Mouse (Mus musculus) left cerebral cortex, adult 9 months (tissue): ENCODE results near the gene Cnn2.
"Not testable (repeated sequence)": the region's sequence is repeated elsewhere in the genome, so short reads cannot be mapped to it uniquely, and the experiment has no call there.

Experiments
- DNase-seq, 2 experiments: peaks; one replicate each; pipeline ENCODE4 v3.0.0; 2022; ENCODE audit warnings: low spot score in 2 of 2

Gene Cnn2

GRCm38 (mm10) chr10:79988506-79989271 is at the start of gene Cnn2:
Gene Cnn2, plus strand, starts transcription at chr10:79988584.
- DNase-seq, result no peak

- no peak for DNase-seq
Measured at GRCm38 (mm10) chr10:79940749-79941148, 47.6 kb upstream of the Cnn2 start.

- DNase-seq, result no peak
Measured at GRCm38 (mm10) chr10:79942988-79943387, 45.4 kb upstream of the Cnn2 start.

GRCm38 (mm10) chr10:79943471-79943901 is 44.9 kb upstream of the Cnn2 start:
- DNase-seq, result no peak

- no peak for DNase-seq
Measured at GRCm38 (mm10) chr10:79945507-79946234, 42.7 kb upstream of the Cnn2 start.

DNA sequence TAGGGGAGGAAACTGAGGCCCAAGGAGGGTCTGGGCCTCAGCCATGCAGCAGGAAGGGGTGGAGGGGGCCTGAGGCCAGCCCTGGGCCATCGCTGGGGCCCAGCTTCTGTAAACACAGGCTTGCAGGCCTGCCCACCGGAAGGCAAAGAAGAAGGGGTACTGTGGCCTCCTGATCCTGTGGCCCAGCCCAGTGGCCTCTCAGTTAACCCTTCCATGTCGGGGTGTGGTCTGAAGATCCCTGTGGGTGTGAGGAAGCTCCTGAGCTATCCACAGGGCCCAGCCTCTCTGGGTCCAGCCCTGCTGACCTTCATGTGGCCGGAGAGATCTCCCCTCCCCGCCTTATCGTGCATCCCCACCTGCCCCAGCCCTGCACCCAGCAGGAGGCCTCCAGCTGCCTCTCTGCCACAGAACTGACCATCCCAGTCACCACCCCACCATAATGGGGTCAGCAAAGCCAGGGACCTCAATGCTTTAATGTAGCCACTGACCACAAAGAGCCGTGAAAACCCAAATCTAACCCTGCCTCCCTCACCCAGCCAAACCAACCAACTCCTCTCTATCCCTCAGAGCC is 41.5 kb upstream of the Cnn2 start:
- no peak for DNase-seq

- DNase-seq, result no peak
Measured at GRCm38 (mm10) chr10:79947502-79947901, 40.9 kb upstream of the Cnn2 start.

DNA sequence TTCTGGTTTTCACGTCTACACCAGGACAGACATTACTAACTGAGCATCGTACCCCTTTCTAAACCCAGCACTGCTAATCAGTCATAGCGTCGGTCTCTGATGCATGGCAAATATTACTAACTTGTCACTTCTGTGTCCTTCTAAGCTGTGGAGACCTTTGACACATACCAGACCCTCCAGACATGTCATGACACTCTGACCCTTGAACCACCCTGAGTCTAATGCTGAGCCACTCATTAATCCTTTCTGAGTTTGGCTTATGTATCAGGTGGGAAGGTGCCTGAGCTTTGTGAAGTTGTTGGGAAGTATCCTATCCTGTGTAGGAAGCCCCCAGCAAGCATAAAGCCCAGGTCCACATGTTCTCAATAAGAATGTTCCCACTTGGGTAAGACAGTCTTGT is 38.5 kb upstream of the Cnn2 start:
- DNase-seq, result no peak

GRCm38 (mm10) chr10:79950661-79951060 is 37.7 kb upstream of the Cnn2 start:
- no peak for DNase-seq

- DNase-seq, result peak in 1 of 2 experiments; percentile 38
Measured at GRCm38 (mm10) chr10:79953946-79954345, 34.4 kb upstream of the Cnn2 start.

DNA sequence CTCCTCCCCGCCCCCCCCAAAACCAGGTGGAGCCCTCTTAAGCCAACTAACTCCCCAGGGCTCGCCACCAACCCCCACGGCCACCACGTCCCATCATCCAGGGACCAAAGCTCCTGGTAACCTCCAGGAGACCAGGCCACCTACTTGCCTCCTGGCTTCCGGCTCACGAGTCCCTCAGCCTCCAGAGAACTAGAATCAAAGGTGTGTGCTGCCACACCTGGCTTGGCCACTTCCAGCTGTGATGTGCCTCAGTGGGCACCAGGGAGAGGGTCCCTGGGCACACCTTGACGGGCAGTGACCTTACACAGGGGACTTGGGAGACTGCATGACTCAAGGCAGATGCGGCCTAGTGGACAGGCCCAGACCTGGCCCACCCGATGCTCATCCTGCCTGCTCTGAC is 32.7 kb upstream of the Cnn2 start:
- no peak for DNase-seq

- no peak for DNase-seq
Measured at GRCm38 (mm10) chr10:79956643-79957154, 31.7 kb upstream of the Cnn2 start.

- peak in 1 of 2 experiments; percentile 80 for DNase-seq
Measured at GRCm38 (mm10) chr10:79958140-79958816, 30.1 kb upstream of the Cnn2 start.

GRCm38 (mm10) chr10:79959412-79959811 is 29.0 kb upstream of the Cnn2 start:
- not testable (repeated sequence) for DNase-seq

- peak; percentile 99 to 100 for DNase-seq
Measured at GRCm38 (mm10) chr10:79959847-79960601, 28.4 kb upstream of the Cnn2 start, which contains the start of gene Wdr18. Gene Wdr18, plus strand, starts transcription at chr10:79960152.

GRCm38 (mm10) chr10:79960671-79961294 is 27.6 kb upstream of the Cnn2 start:
- no peak for DNase-seq

GRCm38 (mm10) chr10:79964727-79965126 is 23.7 kb upstream of the Cnn2 start:
- no peak for DNase-seq

- no peak for DNase-seq
Measured at GRCm38 (mm10) chr10:79965325-79965724, 23.1 kb upstream of the Cnn2 start.

DNA sequence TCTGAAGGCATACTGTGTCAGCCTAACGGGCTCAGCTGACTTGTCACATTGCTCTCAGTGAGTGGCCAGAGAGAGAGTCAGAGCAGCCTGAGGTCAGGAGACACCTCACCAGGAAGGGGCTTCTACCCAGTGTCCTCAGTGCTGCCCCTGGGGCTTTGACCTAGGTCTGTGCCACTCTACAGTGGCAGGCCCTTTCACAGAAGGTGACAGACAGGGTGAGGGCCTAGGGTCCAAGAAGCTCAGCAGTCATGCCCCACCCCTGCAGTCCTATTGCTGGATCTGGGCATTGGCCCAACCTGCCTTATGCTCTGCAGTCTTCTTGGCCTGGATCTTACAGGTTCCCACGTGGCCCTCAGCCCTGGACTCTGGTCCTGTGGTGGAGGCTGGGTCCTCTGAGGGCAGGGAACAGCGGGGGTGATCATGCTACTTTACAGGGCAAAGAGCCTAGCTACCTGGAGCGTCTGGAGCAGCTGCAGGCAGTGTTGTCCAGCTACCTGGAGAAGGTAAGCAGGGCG is 21.4 kb upstream of the Cnn2 start:
- DNase-seq, result no peak

DNA sequence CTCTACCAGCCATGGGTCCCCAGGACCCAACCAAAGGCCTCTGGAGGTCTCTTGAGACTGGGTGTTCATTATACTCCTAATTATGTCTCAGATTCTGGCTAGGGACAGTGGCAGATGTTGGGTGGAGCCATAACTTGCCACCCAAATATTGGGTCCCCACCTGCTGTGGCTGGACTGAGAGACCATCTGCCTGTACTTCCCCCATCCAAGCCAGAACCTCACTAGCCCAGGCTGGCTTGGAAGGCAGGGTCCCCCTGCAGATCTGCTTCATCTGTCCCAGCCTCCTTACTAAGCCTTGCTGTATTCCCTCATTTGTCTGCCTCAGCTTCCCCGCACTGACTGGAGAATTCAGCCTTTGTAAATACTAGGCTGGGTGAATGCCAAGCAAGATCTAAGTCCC is 20.2 kb upstream of the Cnn2 start:
- DNase-seq, result no peak
